Mouse (Mus musculus): ENCODE measurements around the gene S100b. TPM values are rescaled to one million over a fixed set of nuclear protein-coding genes. Genes with fewer than 3 reads are reported as not detected.

S100b gene
- polyA plus RNA-seq, 1 experiment from 2014 or later = not detected

DNA sequence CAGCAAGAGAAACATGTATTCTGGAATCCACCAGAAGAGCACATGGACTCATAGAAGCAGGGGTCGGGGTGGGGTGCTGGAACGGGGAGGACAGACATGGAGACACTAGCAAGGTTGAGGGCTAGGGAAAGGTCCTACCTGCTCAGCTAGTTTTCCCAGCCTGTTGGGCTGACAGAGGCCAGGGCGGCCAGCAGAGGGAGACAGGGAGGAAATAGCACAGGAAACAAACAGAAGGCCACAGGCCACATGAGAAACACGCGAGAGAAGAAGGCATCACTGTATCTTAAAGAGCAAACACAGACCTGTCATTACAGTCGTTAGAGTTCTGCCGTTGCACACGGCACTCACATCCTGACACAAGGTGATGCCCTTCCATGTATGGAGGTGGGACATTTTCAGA, 17.6 kb downstream of the S100b start:
- H3K9me3 ChIP-seq = no peaks in the 10 kb centered on the region
- peak; percentile 24 for DNase-seq (ENCODE audit: low spot score)
- H3K36me3 ChIP-seq = peaks cover 84% of the 10 kb centered on the region

DNA sequence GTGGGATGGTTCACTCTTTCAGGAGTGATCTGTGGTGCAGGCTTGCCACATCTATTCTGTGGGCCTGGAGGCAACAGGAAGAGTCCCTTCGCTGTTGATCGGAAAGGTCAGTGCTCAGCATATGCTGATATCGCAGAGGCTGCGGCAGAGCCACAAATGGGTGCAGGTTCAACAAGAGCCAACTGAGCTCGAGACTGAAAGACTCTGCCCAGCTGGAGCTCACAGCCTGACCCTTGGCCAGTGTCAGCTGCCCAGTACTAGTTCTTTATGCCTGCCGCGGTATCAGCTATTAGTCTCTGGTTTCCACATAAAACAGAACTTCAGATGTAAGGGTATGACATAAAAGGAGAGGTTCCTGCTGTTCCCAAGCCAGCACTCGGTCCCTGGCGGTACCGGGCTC, 21.6 kb downstream of the S100b start:
- H3K4me1 ChIP-seq (replicated peaks) = no peaks in the 10 kb centered on the region
- H3K4me3 ChIP-seq = no peak overlapping the region
- H3K36me3 ChIP-seq = peaks cover 85% of the 10 kb centered on the region
- H3K27me3 ChIP-seq (ENCODE audit: insufficient read depth, poor library complexity, severe bottlenecking) = no peaks in the 10 kb centered on the region
- H3K9me3 ChIP-seq = no peaks in the 10 kb centered on the region
- no peak for DNase-seq (ENCODE audit: low spot score)
- WGBS = 79% methylated on average over 10 of the region's 10 CpGs
- H3K27ac ChIP-seq = no peak overlapping the region

More for the DNA sequence above, 17.6 kb downstream of the S100b start:
- Histone ChIP-seq H3K27ac (no peak overlapping the region), H3K4me3 (no peak overlapping the region), H3K4me1 (replicated peaks) (no peaks in the 10 kb centered on the region), H3K27me3 (ENCODE audit: insufficient read depth, poor library complexity, severe bottlenecking) (no peaks in the 10 kb centered on the region)
- WGBS = 57% methylated on average over 8 of the region's 8 CpGs

DNA sequence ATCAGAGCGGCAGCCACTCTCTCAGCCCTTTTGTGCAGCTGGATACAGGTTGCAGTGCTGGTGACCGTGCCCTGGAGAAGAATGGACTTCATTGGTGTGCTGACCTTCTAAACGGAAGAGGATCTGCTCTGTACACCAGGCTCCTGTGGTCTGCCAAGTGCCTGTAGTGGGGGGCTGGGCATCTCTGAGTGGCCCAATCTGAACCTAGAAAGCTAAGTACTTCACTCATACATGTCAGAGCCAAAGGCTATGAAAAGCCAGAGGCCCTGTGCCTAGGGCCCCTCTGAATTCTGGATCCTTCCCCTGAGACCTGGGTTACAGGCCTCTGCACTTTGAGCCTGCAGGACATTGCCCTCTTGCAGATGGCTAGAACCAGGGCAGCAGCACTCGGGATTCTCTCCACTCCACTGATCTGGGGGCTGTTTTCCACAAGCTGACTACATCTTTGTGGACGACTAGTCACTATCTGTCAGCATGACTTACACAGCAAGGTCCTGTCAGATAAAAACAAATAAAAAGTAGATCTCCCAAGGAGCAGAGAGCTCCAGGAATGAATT, 25.0 kb downstream of the S100b start:
- Histone ChIP-seq H3K4me3 (no peak overlapping the region), H3K27ac (no peak overlapping the region), H3K9me3 (no peaks in the 10 kb centered on the region), H3K4me1 (replicated peaks) (no peaks in the 10 kb centered on the region), H3K27me3 (ENCODE audit: insufficient read depth, poor library complexity, severe bottlenecking) (no peaks in the 10 kb centered on the region), H3K36me3 (peaks cover 85% of the 10 kb centered on the region)
- 72% methylated on average over 5 of the region's 5 CpGs for WGBS
- no peak for DNase-seq (ENCODE audit: low spot score)

DNA sequence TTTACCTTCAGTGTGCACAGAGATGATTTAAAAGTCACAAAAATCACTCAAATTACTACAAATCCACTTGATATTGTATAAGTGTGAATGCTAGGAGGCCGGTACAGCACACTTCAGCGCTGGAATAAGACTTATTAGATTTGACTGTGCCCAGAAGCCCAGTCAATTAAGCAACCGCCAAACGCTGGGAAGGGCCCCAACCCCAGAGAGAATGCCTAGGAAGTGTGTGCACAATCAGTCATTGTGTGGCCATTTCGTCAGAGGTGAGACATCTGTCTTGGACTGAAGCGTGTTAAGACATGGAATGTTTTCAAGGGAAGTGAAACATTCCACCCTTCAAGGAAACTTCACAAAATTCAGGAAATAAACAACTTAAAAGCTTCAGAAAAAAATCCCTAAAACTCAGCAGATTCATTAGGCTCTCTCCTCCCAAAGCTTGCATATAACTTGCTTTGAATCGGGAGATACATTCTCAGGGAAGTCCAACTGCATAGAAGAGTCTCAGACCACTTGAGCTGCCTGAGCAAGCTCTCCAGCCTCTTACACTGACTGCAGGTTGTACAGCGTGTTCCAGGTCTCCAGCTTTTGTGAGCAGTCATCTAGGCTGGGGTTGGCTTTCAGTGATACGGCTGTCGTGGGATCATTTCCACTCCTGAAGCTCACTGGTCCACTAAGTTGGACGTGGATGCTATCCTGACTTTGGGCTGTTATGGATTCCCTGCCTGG, 34.8 kb downstream of the S100b start:
- no peaks in the 10 kb centered on the region for H3K4me1 ChIP-seq (replicated peaks)
- H3K36me3 ChIP-seq = peaks cover 92% of the 10 kb centered on the region
- WGBS = 84% methylated on average over 11 of the region's 11 CpGs
- H3K9me3 ChIP-seq = no peaks in the 10 kb centered on the region
- H3K27me3 ChIP-seq (ENCODE audit: insufficient read depth, poor library complexity, severe bottlenecking) = no peaks in the 10 kb centered on the region
- DNase-seq (ENCODE audit: low spot score) = no peak
- no peak overlapping the region for H3K4me3 ChIP-seq
- H3K27ac ChIP-seq = no peak overlapping the region

DNA sequence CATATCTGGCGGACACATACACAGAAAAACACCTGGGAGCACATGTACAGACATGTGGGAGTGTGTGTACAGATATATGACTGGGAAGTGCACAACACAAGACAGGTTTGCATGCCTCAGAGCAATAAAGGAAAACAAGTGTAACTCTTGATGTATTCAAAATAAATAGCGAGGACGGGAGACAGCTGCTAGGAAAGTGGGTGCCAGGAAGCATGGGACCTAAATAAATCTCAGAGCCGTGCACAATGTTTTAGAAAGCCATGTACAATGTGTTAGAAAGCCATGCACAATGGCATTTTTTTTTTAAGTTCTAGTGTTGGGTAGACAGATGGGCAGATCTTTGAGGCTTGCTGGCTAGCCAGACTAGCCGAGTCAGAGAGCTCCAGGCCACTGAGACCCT, 35.4 kb downstream of the S100b start:
- Histone ChIP-seq H3K36me3 (peaks cover 92% of the 10 kb centered on the region), H3K27me3 (ENCODE audit: insufficient read depth, poor library complexity, severe bottlenecking) (no peaks in the 10 kb centered on the region)
- WGBS = 91% methylated on average over 5 of the region's 5 CpGs

DNA sequence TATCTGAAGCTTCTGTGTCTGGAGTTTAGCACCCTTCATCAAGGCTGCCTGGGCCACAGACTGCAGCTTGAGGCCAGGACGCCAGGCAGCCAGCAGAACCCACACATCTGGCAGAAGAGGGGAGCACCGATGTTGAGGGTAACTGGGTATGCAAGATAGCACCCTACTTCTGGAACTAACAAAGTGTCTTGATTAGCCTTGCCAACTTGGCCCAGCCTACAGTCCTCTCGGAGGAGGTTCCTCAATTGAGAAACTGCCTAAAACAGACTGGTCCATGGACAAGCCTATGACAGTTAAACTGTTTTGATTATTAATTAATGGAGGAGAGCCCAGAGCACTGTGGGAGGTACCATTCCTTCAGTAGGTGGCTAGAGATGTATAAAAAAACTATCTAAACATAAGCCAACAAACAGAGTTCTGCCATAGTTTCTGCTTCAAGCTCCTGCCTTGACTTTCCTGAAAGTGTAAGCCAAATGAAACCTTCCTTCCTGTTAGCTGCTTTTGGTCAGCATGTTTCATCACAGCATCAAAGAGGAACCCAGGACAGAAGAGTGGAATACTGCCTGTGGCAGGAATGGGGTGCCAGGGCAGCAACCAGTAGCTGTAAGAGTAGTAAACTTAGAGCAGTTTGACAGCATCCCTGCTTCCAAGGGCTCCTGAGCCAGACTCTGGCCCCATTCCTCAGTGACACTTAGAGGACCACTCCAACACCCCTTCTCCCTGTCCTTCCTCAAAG, 36.5 kb downstream of the S100b start:
- Histone ChIP-seq H3K4me1 (replicated peaks) (no peaks in the 10 kb centered on the region), H3K4me3 (no peak overlapping the region), H3K27ac (no peak overlapping the region), H3K9me3 (no peaks in the 10 kb centered on the region), H3K27me3 (ENCODE audit: insufficient read depth, poor library complexity, severe bottlenecking) (no peaks in the 10 kb centered on the region), H3K36me3 (peaks cover 92% of the 10 kb centered on the region)
- no peak for DNase-seq (ENCODE audit: low spot score)
- WGBS = 88% methylated on average over 3 of the region's 3 CpGs

More for the DNA sequence above, 35.4 kb downstream of the S100b start:
- no peaks in the 10 kb centered on the region for H3K9me3 ChIP-seq
- no peak overlapping the region for H3K27ac ChIP-seq
- no peak overlapping the region for H3K4me3 ChIP-seq
- H3K4me1 ChIP-seq (replicated peaks) = no peaks in the 10 kb centered on the region
- DNase-seq (ENCODE audit: low spot score) = no peak

DNA sequence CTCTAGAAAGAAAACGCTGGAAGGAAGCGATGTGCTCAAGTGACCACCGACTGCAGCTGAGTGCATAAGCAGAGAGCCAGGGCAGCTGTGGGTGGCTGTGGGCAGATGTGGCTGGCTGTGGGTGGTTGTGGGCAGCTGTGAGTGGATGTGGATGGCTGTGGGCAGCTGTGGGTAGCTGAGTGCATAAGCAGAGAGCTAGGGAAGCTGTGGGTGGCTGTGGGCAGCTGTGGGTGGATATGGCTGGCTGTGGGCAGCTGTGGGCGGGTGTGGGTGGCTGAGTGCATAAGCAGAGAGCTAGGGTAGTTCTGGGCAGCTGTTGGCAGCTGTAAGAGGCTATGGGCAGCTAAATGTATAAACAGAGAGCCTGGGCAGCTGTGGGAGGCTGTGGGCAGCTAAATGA, 39.6 kb downstream of the S100b start:
- Histone ChIP-seq H3K4me1 (replicated peaks) (no peaks in the 10 kb centered on the region), H3K27me3 (ENCODE audit: insufficient read depth, poor library complexity, severe bottlenecking) (no peaks in the 10 kb centered on the region), H3K36me3 (peaks cover 91% of the 10 kb centered on the region), H3K4me3 (no peak overlapping the region), H3K27ac (no peak overlapping the region), H3K9me3 (no peaks in the 10 kb centered on the region)
- WGBS = 95% methylated on average over 4 of the region's 4 CpGs
- DNase-seq (ENCODE audit: low spot score) = no peak

DNA sequence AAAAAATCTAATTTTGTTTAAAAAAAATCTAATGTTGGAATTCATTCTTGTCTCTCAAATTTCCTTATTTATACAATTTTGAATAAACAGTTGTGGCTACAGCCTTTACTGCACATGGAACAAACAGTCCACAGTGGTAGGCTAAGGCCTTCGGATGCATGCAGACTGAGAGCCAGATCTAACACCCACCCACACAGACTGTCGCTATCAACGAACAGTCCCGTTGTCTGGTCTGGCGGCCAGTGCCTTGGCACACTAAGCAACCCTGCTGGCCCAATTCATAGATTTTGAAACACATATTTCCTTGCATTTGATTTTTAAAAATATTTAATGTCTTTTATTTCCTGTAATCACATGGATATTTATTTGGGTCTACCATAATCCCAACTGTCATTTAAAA, 46.5 kb downstream of the S100b start:
- no peak overlapping the region for H3K27ac ChIP-seq
- no peaks in the 10 kb centered on the region for H3K9me3 ChIP-seq
- no peak overlapping the region for H3K4me3 ChIP-seq
- peaks cover 58% of the 10 kb centered on the region for H3K36me3 ChIP-seq
- WGBS = 94% methylated on average over 5 of the region's 5 CpGs
- H3K4me1 ChIP-seq (replicated peaks) = no peaks in the 10 kb centered on the region
- DNase-seq (ENCODE audit: low spot score) = no peak
- H3K27me3 ChIP-seq (ENCODE audit: insufficient read depth, poor library complexity, severe bottlenecking) = no peaks in the 10 kb centered on the region

DNA sequence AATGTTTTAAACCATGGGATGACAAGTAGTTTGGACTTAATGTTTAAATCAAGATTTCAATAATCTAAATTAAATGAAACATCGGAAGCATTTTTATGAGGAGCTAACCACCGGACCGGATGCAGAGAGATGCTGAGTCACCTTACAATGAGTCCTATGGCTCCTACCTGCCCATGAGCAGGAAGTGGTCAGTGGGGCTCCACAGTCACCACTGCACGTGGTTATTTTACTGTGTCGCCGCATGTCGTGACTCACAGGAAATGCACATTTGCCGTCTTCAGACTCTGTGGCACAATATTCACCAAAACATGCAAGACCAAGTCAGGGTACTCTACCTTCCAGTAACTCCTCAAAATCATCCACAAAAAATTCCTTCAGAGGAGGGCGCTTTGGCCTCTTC, 53.1 kb downstream of the S100b start:
- peaks cover 55% of the 10 kb centered on the region for H3K36me3 ChIP-seq

More for the DNA sequence above, 53.1 kb downstream of the S100b start:
- no peak for DNase-seq (ENCODE audit: low spot score)
- 94% methylated on average over 9 of the region's 9 CpGs for WGBS
- Histone ChIP-seq H3K4me3 (no peak overlapping the region), H3K4me1 (replicated peaks) (no peaks in the 10 kb centered on the region), H3K27me3 (ENCODE audit: insufficient read depth, poor library complexity, severe bottlenecking) (no peaks in the 10 kb centered on the region), H3K9me3 (no peaks in the 10 kb centered on the region), H3K27ac (no peak overlapping the region)

MicroRNA genes within 50 kb of the gene (microRNA counts, 519-probe panel; counts per million panel counts)
- microRNA mmu-miR-678 = 1,255 counts per million, percentile 77 among the panel's probes with 10 or more counts

Other genes starting within 250 kb of the S100b start
- gene Zfp280b, start 221.2 kb upstream of the S100b start, polyA plus RNA-seq (2016; fragmentation: Nextera tagmentation; extraction: Ambion mirVana) = 29.7 and 37.6 TPM in 2 replicates
- gene Slc5a4b, start 142.9 kb upstream of the S100b start, polyA plus RNA-seq (2016; fragmentation: Nextera tagmentation; extraction: Ambion mirVana) = not detected in 2 replicates
- not detected in 2 replicates for gene Slc5a4a, start 106.4 kb upstream of the S100b start, polyA plus RNA-seq (2016; fragmentation: Nextera tagmentation; extraction: Ambion mirVana)
- 80.1 and 97.5 TPM in 2 replicates for gene Prmt2, start 16.0 kb upstream of the S100b start, polyA plus RNA-seq (2016; fragmentation: Nextera tagmentation; extraction: Ambion mirVana)
- gene Dip2a, start 91.4 kb downstream of the S100b start, polyA plus RNA-seq (2016; fragmentation: Nextera tagmentation; extraction: Ambion mirVana) = 6.0 and 8.2 TPM in 2 replicates
- not detected in 2 replicates for gene AC141477.1, start 186.6 kb downstream of the S100b start, polyA plus RNA-seq (2016; fragmentation: Nextera tagmentation; extraction: Ambion mirVana)
- 15.8 and 24.4 TPM in 2 replicates for gene Pcnt, start 188.9 kb downstream of the S100b start, polyA plus RNA-seq (2016; fragmentation: Nextera tagmentation; extraction: Ambion mirVana)
- gene 2610028H24Rik, start 195.2 kb downstream of the S100b start, polyA plus RNA-seq (2016; fragmentation: Nextera tagmentation; extraction: Ambion mirVana) = not detected in 2 replicates
- 72.0 and 74.4 TPM in 2 replicates for gene Mcm3ap, start 215.1 kb downstream of the S100b start, polyA plus RNA-seq (2016; fragmentation: Nextera tagmentation; extraction: Ambion mirVana)
- gene Ybey, start 215.3 kb downstream of the S100b start, polyA plus RNA-seq (2016; fragmentation: Nextera tagmentation; extraction: Ambion mirVana) = 8.7 and 10.1 TPM in 2 replicates

All from hindbrain, embryonic 10.5 days (tissue).